Mouse (Mus musculus): ENCODE measurements around the gene Neurl1b.

- TF ChIP-seq TBP (IDR thresholded peaks at IDR 0.05; ENCODE audit: low read depth, low read length) = no peak
- TF ChIP-seq POLR2A (IDR thresholded peaks at IDR 0.05; ENCODE audit: control insufficient read depth in 1 of 2, insufficient read depth in 1 of 2, low read depth in 1 of 2, low read length in 2 of 2, poor library complexity in 1 of 2) = no peak
- TF ChIP-seq CTCF (IDR thresholded peaks at IDR 0.05 in 2 of 3, conservative IDR thresholded peaks at IDR 0.05 in 1 of 3; ENCODE audit: control insufficient read depth in 1 of 3, insufficient read depth in 1 of 3, low read depth in 2 of 3, low read length in 3 of 3, poor library complexity in 1 of 3, severe bottlenecking in 1 of 3) = no peak
- no peak for TF ChIP-seq NELFE (IDR thresholded peaks at IDR 0.05; ENCODE audit: low read depth, low read length)
- no peak for TF ChIP-seq GATA1 (IDR thresholded peaks at IDR 0.05; ENCODE audit: low read depth, low read length)
- no peak for TF ChIP-seq ZNF384 (IDR thresholded peaks at IDR 0.05; ENCODE audit: low read depth, low read length)
- TF ChIP-seq ELF1 (IDR thresholded peaks at IDR 0.05; ENCODE audit: low read depth, low read length) = no peak
- no peak for TF ChIP-seq POLR2AphosphoS2 (IDR thresholded peaks at IDR 0.05; ENCODE audit: low read length)
- no peak for TF ChIP-seq CHD2 (IDR thresholded peaks at IDR 0.05; ENCODE audit: low read length)
- TF ChIP-seq MAFK (IDR thresholded peaks at IDR 0.05; ENCODE audit: borderline replicate concordance, low read depth, low read length) = no peak
- no peak for TF ChIP-seq TCF12 (IDR thresholded peaks at IDR 0.05; ENCODE audit: low read depth, low read length)
These were observed 49.4 kb downstream of the Neurl1b start for GRCm38 (mm10) chr17:26463984-26464383.
